Mouse (Mus musculus): ENCODE measurements around the gene Wwc1. TPM values are rescaled to one million over a fixed set of nuclear protein-coding genes. Genes with fewer than 3 reads are reported as not detected.

Gene Wwc1
- total RNA-seq, 1 experiment = 30.4 TPM

GRCm38 (mm10) chr11:35882777-35883176 lies 97.5 kb downstream of the Wwc1 start:
- TF ChIP-seq MAFK (IDR thresholded peaks at IDR 0.05; ENCODE audit: insufficient read depth, low read depth, low read length) (no peak), CHD2 (IDR thresholded peaks at IDR 0.05; ENCODE audit: low read depth, low read length) (no peak), ZNF384 (IDR thresholded peaks at IDR 0.05; ENCODE audit: low read depth, low read length) (no peak), HCFC1 (IDR thresholded peaks at IDR 0.05; ENCODE audit: borderline replicate concordance, insufficient read depth, low read length) (no peak), ZC3H11A (IDR thresholded peaks at IDR 0.05; ENCODE audit: borderline replicate concordance, low read depth, low read length) (no peak)
- no peak overlapping the region for H3K9ac ChIP-seq (ENCODE audit: insufficient read depth, low read depth, low read length, poor library complexity, severe bottlenecking)
- peaks cover 0 to 3% of the 10 kb centered on the region in 2 experiments; a peak in 1 of 4 replicates for H3K4me1 ChIP-seq (ENCODE audit: control insufficient read depth in 2 of 2, insufficient read depth in 2 of 2, low read length in 2 of 2, poor library complexity in 1 of 2)
- no peaks in the 10 kb centered on the region for H3K9me3 ChIP-seq (ENCODE audit: control insufficient read depth, insufficient read depth, low read depth, low read length)
- no peak overlapping the region for H3K27ac ChIP-seq (ENCODE audit: insufficient read depth, low read depth, low read length, poor library complexity, severe bottlenecking)
- H3K4me3 ChIP-seq (ENCODE audit: insufficient read depth in 1 of 2, low read depth in 1 of 2, low read length in 2 of 2, poor library complexity in 1 of 2, severe bottlenecking in 1 of 2) = no peak overlapping the region
- DNase-seq (ENCODE audit: low read depth, low spot score) = no peak
- in situ Hi-C loops (cut with MboI; ENCODE audit: low sequenced_read_pairs in 2 of 2, unreplicated experiment in 2 of 2) = no loop called here
- peaks cover 30% of the 10 kb centered on the region for H3K36me3 ChIP-seq (ENCODE audit: control insufficient read depth, insufficient read depth, low read length, poor library complexity, severe bottlenecking)

- Histone ChIP-seq H3K9me3 (ENCODE audit: control insufficient read depth, insufficient read depth, low read depth, low read length) (no peaks in the 10 kb centered on the region), H3K27ac (ENCODE audit: insufficient read depth, low read depth, low read length, poor library complexity, severe bottlenecking) (no peak overlapping the region)
Measured at GRCm38 (mm10) chr11:35878559-35878897, 101.8 kb downstream of the Wwc1 start.

GRCm38 (mm10) chr11:35877651-35878558 lies 102.4 kb downstream of the Wwc1 start:
- in situ Hi-C loops (cut with MboI; ENCODE audit: low sequenced_read_pairs in 2 of 2, unreplicated experiment in 2 of 2) = no loop called here
- H3K4me3 ChIP-seq (ENCODE audit: insufficient read depth in 1 of 2, low read depth in 1 of 2, low read length in 2 of 2, poor library complexity in 1 of 2, severe bottlenecking in 1 of 2) = no peak overlapping the region
- no peak overlapping the region; the same call in 1 of the 2 replicates for H3K9ac ChIP-seq (ENCODE audit: insufficient read depth, low read depth, low read length, poor library complexity, severe bottlenecking)
- no peaks in the 10 kb centered on the region for H3K9me3 ChIP-seq (ENCODE audit: control insufficient read depth, insufficient read depth, low read depth, low read length)
- peaks cover 43% of the 10 kb centered on the region for H3K36me3 ChIP-seq (ENCODE audit: control insufficient read depth, insufficient read depth, low read length, poor library complexity, severe bottlenecking)
- no peak for DNase-seq (ENCODE audit: low read depth, low spot score)
- H3K27ac ChIP-seq (ENCODE audit: insufficient read depth, low read depth, low read length, poor library complexity, severe bottlenecking) = no peak overlapping the region
- H3K4me1 ChIP-seq (ENCODE audit: control insufficient read depth in 2 of 2, insufficient read depth in 2 of 2, low read length in 2 of 2, poor library complexity in 1 of 2) = peaks cover 0 to 6% of the 10 kb centered on the region in 2 experiments; a peak in 2 of 4 replicates
- TF ChIP-seq ZC3H11A (IDR thresholded peaks at IDR 0.05; ENCODE audit: borderline replicate concordance, low read depth, low read length) (no peak), MAFK (IDR thresholded peaks at IDR 0.05; ENCODE audit: insufficient read depth, low read depth, low read length) (no peak), ZNF384 (IDR thresholded peaks at IDR 0.05; ENCODE audit: low read depth, low read length) (no peak), HCFC1 (IDR thresholded peaks at IDR 0.05; ENCODE audit: borderline replicate concordance, insufficient read depth, low read length) (no peak), CHD2 (IDR thresholded peaks at IDR 0.05; ENCODE audit: low read depth, low read length) (no peak)

More at GRCm38 (mm10) chr11:35878559-35878897, 101.8 kb downstream of the Wwc1 start:
- peaks cover 49% of the 10 kb centered on the region for H3K36me3 ChIP-seq (ENCODE audit: control insufficient read depth, insufficient read depth, low read length, poor library complexity, severe bottlenecking)
- H3K4me3 ChIP-seq (ENCODE audit: insufficient read depth in 1 of 2, low read depth in 1 of 2, low read length in 2 of 2, poor library complexity in 1 of 2, severe bottlenecking in 1 of 2) = no peak overlapping the region
- in situ Hi-C loops (cut with MboI; ENCODE audit: low sequenced_read_pairs in 2 of 2, unreplicated experiment in 2 of 2) = no loop called here
- peaks cover 0 to 6% of the 10 kb centered on the region in 2 experiments; a peak in 2 of 4 replicates for H3K4me1 ChIP-seq (ENCODE audit: control insufficient read depth in 2 of 2, insufficient read depth in 2 of 2, low read length in 2 of 2, poor library complexity in 1 of 2)
- TF ChIP-seq CHD2 (IDR thresholded peaks at IDR 0.05; ENCODE audit: low read depth, low read length) (no peak), MAFK (IDR thresholded peaks at IDR 0.05; ENCODE audit: insufficient read depth, low read depth, low read length) (no peak), ZC3H11A (IDR thresholded peaks at IDR 0.05; ENCODE audit: borderline replicate concordance, low read depth, low read length) (no peak), HCFC1 (IDR thresholded peaks at IDR 0.05; ENCODE audit: borderline replicate concordance, insufficient read depth, low read length) (no peak), ZNF384 (IDR thresholded peaks at IDR 0.05; ENCODE audit: low read depth, low read length) (no peak)
- no peak overlapping the region for H3K9ac ChIP-seq (ENCODE audit: insufficient read depth, low read depth, low read length, poor library complexity, severe bottlenecking)
- DNase-seq (ENCODE audit: low read depth, low spot score) = no peak

- Histone ChIP-seq H3K27ac (ENCODE audit: insufficient read depth, low read depth, low read length, poor library complexity, severe bottlenecking) (no peak overlapping the region), H3K4me3 (ENCODE audit: insufficient read depth in 1 of 2, low read depth in 1 of 2, low read length in 2 of 2, poor library complexity in 1 of 2, severe bottlenecking in 1 of 2) (no peak overlapping the region), H3K9me3 (ENCODE audit: control insufficient read depth, insufficient read depth, low read depth, low read length) (no peaks in the 10 kb centered on the region), H3K36me3 (ENCODE audit: control insufficient read depth, insufficient read depth, low read length, poor library complexity, severe bottlenecking) (peaks cover 50% of the 10 kb centered on the region), H3K4me1 (ENCODE audit: control insufficient read depth in 2 of 2, insufficient read depth in 2 of 2, low read length in 2 of 2, poor library complexity in 1 of 2) (peaks cover 0 to 6% of the 10 kb centered on the region in 2 experiments; a peak in 2 of 4 replicates), H3K9ac (ENCODE audit: insufficient read depth, low read depth, low read length, poor library complexity, severe bottlenecking) (no peak overlapping the region)
- TF ChIP-seq ZNF384 (IDR thresholded peaks at IDR 0.05; ENCODE audit: low read depth, low read length) (no peak), CHD2 (IDR thresholded peaks at IDR 0.05; ENCODE audit: low read depth, low read length) (no peak), ZC3H11A (IDR thresholded peaks at IDR 0.05; ENCODE audit: borderline replicate concordance, low read depth, low read length) (no peak), MAFK (IDR thresholded peaks at IDR 0.05; ENCODE audit: insufficient read depth, low read depth, low read length) (no peak), HCFC1 (IDR thresholded peaks at IDR 0.05; ENCODE audit: borderline replicate concordance, insufficient read depth, low read length) (no peak)
- in situ Hi-C loops (cut with MboI; ENCODE audit: low sequenced_read_pairs in 2 of 2, unreplicated experiment in 2 of 2) = no loop called here
- DNase-seq (ENCODE audit: low read depth, low spot score) = no peak
Measured at GRCm38 (mm10) chr11:35873624-35874244, 106.6 kb downstream of the Wwc1 start.

Data from ES-E14 (cell line).